ENCODE assay signal across 21 mouse cellular contexts in genomic region chr7:49134396-49134795, GRCm38 (mm10).
"Had no signal": no experiment of that assay in that cellular context is flagged by ENCODE, and none has a peak within 500 bp of the region (broad histone marks: within the 10 kb centered on the region; RNA-seq: fewer than 3 reads in every experiment).

No protein-coding gene starts in this region.

- ATAC-seq: hindbrain, postnatal 0 days; intestine, postnatal 0 days; liver, postnatal 0 days; midbrain, embryonic 15.5 days had no signal

- DNase-seq: kidney, postnatal 25 days; layer of hippocampus, postnatal 36 days; left cerebral cortex, postnatal 4 days; liver, postnatal 0 days; right cerebral cortex, adult 18-20 months; right cerebral cortex, postnatal 14 days; spleen, adult 18-20 months; thymus, postnatal 25 days had no signal

- H3K9me3 ChIP-seq: limb, embryonic 15.5 days; midbrain, embryonic 12.5 days; midbrain, embryonic 15.5 days; neural tube, embryonic 12.5 days; neural tube, embryonic 15.5 days; stomach, embryonic 15.5 days had no signal

- H3K27ac ChIP-seq: hindbrain, postnatal 0 days; kidney, postnatal 0 days; layer of hippocampus, adult 2 months; limb, embryonic 12.5 days; limb, embryonic 15.5 days; liver, embryonic 14.5 days; midbrain, embryonic 12.5 days; midbrain, embryonic 15.5 days; neural tube, embryonic 12.5 days; neural tube, embryonic 15.5 days; stomach, embryonic 15.5 days had no signal

- H3K4me1 ChIP-seq: neural tube, embryonic 12.5 days had no signal

- H3K4me3 ChIP-seq: layer of hippocampus, adult 2 months; limb, embryonic 12.5 days; limb, embryonic 15.5 days; midbrain, embryonic 12.5 days; midbrain, embryonic 15.5 days; neural tube, embryonic 12.5 days; neural tube, embryonic 15.5 days; stomach, embryonic 15.5 days had no signal

- H3K4me2 ChIP-seq: limb, embryonic 12.5 days; limb, embryonic 15.5 days; liver, embryonic 11.5 days; midbrain, embryonic 12.5 days; midbrain, embryonic 15.5 days; neural tube, embryonic 12.5 days; neural tube, embryonic 15.5 days; stomach, embryonic 15.5 days had no signal

- H3K27me3 ChIP-seq: midbrain, embryonic 15.5 days; neural tube, embryonic 12.5 days; neural tube, embryonic 15.5 days; stomach, embryonic 15.5 days had no signal

- H3K36me3 ChIP-seq: limb, embryonic 12.5 days; limb, embryonic 15.5 days; midbrain, embryonic 12.5 days; midbrain, embryonic 15.5 days; neural tube, embryonic 12.5 days; neural tube, embryonic 15.5 days; stomach, embryonic 15.5 days had no signal

- H3K9ac ChIP-seq: limb, embryonic 12.5 days; limb, embryonic 15.5 days; liver, embryonic 14.5 days; liver, postnatal 0 days; midbrain, embryonic 12.5 days; midbrain, embryonic 15.5 days; neural tube, embryonic 12.5 days; neural tube, embryonic 15.5 days; stomach, embryonic 15.5 days had no signal
